Mouse (Mus musculus) neural tube, embryonic 10.5 days (tissue): ENCODE results near the gene Pde6b.

Experiments
- DNase-seq: peaks from one replicate; pipeline ENCODE4 v3.0.0-alpha.2; 2017; ENCODE audit warnings: low spot score; ENCODE audit errors: extremely low spot score

Gene Pde6b

DNA sequence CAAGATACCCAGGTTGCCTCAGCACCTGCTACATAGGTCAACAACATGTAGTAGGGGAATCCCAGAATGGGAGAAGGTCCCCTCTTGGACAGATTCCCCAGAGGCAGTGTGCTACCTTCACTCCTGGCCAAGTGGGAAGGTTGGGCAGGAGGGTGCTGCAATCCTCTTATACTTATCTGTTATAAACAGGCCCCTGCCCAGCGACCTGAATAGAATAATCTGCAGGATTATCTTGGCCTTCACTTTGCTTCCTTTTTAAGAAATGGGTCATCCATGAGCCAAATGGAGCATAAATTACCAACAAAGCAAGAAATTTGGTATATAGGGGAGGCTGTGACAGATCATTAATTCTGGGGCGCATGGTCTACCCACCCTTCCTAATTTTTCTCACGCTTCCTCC, 1.6 kb downstream of the Pde6b start:
- DNase-seq, result no peak

DNA sequence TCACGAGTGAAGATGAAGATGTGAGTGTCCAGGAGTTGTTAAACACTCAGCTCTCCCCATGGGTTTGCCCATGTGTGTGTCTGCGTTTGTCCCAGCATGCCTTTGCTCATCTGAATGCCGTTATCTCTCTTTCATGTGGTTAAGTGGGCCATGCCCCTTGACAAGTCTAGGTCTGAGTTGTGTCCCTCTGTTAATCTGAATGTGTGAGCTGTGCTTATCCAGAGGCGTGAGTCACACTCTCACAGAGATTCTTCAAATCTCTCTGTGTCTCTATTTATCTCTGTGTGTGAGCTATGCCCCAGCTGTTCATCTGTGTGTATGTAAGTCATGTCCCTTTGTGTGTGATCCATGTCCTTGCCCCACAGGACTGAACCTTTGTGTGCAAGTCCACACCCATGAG, 15.3 kb downstream of the Pde6b start:
- DNase-seq, result no peak

DNA sequence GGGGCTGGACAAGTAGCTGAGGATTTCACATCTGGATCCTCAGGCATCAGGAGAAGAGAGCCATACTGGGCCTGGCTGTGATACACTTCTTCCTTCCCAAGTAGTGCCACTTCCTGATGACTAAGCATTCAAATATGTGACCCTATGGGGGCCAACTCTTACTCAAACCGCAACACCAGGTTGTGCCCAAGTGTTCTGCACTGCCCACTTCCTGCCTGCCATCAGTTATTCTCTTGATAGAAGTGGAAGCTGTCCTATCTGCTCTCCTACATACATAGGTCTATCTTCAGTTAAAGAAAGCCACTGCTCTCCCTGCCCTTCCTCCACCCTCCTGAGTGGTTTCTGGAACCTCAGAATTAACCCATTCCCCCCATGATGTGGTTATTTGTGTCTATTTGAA, 17.3 kb downstream of the Pde6b start:
- DNase-seq, result no peak

DNA sequence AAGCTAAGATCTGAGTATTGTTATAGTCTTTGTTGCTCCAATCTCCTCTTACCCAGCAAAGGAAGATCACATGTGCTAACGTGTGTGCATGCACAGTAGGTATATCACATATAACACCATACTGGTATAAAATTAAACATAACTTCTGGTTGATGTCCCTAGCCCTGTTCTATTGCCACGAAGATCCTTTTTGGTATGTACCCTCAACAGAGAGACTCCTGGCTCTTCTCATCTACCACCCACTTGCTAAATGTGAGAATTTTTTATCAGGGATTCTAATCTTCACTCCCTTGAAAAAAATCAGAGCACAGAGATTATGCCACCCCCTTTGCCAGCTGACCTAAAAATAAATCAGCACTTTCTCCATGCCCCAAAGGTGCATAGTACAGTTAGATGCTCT, 18.8 kb downstream of the Pde6b start:
- DNase-seq, result no peak

DNA sequence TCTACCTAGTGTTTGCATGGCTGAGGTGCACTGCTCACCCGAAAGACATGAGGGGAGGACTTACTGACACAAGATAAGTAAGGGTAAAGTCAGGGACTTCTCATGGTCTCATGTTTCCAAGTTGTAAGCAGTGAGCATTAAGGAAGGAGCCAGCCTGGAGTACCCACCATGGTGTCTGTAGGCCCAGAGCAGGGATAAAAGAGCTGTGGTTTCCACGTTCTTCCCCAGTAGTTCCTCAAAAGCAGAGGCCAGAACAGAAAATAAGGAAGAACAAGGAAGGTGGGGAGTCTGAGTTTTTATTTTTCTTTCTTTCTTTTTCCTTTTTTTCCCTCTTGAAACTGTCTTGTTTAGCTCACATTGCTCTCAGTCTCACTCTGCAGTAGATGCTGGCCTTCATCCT, 26.5 kb downstream of the Pde6b start:
- DNase-seq, result no peak

DNA sequence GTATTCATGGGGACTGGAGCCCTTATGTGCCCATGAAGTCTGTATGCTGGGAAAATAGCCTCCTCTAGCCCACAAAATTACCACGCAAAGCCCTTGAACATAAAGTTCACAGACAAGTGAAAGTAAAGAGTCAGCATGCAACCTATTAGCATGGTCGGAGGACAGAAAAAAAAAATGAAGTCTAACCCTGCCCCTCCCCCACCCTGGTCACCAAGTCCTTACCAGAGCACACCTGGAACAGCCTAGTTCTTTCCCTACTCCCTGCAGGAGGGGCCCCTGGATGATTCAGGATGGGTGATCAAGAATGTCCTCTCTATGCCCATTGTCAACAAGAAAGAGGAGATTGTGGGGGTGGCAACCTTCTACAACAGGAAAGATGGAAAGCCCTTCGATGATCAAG, 34.5 kb downstream of the Pde6b start:
- no peak for DNase-seq

DNA sequence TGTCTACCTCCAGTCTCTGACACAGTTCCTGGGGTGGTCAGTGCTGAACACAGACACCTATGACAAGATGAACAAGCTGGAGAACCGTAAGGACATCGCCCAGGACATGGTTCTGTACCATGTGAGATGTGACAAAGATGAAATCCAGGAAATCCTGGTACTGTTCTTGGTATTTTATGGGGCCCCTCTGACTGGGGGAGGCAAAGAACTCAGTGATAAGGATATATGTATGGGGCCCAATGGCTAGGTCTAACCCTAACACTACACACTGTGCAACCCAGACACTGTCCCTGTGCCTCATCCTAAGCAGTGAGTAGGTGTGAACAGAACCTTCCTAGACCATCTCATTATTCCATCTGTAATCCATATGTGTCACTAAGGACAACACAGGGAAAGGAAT, 35.2 kb downstream of the Pde6b start:
- DNase-seq, result no peak

DNA sequence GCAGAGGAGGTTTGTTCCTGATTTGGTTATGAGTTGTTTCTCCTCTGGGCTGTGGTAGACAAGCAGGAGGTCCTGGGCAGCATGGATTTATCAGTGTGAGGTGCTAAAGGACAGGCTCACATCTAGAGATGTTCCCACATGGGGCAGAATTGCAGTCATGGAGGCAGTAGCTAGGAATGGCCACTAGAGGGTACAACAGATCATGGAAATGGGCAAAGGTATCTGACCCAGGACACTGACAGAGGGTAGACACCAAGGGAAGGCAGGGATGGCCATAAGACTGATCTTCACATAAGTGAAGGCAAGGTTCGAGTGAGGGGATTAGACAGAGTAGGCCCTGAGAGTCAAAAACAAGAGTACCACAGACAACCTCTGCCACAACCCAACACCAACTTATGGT, 39.0 kb downstream of the Pde6b start:
- peak; percentile 34 for DNase-seq

DNA sequence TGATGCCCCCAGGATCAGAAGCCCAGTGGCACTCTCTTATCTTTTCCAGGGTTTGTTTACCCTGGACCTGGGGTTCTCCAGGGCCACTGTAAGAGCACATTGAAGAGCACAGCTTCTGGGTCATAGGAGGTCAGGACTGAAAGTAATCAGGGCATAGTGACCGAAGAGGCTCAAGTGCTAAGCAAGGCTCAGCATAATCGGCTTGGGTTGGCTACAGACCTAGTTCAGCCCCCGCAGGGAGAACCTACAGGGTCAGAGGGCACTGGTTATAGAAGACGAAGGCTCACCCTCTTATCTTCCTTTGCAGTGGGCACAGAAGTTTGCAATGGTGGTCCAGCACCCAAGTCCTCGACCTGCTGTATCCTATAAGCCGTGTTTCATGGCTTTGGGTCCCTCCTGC, 43.0 kb downstream of the Pde6b start:
- DNase-seq, result no peak

DNA sequence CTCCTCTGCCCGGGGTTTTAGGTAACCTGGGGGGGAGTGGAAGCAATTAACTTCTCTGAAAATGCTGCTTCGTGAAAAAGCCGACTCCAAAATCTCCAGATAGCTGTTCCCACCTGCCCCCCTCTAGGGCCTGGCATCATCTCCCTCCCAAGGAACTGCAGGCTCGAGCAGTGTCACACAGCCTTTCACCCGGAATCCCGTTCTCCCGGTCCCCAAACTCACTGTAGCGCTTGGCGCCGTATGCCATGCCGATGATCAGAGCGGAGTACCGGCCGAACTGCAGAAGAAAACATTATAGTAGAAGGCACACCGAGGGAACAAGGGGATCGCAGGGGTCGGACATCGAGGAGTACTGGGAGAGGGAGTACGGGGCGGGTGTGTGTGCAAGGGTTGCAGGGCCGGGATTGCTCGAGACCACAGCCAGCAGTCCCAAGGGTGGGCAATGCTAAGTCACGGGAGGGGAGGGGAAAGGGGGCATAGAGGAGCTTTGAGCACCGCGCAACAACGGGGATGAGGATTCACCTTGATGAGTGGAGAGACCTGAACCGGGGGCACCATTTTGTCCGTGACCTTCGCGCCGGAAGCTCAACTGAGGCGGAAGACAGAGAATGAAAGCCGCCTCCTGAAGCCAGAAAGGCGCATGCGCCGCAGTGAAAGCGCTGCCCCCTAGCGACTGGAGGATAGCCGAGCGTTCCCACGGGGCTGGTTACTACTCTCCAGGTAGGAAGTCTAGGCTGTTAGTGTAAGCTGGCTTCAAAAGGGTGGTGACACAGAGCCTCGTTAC, 45.8 kb downstream of the Pde6b start, which contains the start of gene Atp5k:
Gene Atp5k (minus strand): TSS at position 645 of the 784 bp plus-strand sequence.
- DNase-seq, result peak; percentile 88

DNA sequence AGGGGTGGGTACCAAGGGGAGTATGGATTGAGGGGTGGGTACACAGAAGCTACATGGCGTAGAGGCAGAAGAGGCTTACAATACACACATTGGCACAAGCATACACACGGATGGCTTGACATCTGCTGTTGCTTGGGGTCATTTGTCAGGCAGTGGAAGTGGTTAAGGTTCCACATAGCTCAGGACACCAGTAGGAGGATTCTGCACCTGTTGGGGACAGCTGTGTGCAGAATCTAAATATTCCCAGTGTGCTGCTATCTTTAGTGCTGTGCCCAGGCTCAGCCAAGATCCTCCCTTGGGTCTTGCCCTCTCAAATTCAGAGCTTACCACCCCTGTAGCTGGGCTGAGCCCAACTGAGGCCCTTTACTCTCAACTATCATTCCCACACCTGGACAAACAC, 47.9 kb downstream of the Pde6b start:
- DNase-seq, result no peak

DNA sequence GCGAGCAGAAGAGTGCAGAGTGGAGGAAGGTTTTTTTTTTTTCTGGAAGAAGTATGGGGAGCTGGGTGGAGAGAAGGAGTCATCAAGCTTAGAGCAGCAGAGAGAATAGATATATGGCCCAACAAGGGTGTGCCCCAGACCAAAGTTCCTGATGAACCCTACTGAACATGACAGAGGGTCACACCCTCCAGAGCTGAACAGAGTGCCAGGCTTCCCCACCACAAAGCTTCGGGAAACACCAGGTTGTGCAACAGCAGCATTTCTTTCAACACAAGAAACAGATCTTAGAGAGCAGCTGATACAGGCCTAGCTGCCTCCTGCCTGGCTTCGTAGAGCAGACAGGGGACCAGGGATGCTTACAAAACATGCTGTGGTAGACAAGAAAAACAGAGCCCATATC, 58.8 kb downstream of the Pde6b start:
- no peak for DNase-seq

DNA sequence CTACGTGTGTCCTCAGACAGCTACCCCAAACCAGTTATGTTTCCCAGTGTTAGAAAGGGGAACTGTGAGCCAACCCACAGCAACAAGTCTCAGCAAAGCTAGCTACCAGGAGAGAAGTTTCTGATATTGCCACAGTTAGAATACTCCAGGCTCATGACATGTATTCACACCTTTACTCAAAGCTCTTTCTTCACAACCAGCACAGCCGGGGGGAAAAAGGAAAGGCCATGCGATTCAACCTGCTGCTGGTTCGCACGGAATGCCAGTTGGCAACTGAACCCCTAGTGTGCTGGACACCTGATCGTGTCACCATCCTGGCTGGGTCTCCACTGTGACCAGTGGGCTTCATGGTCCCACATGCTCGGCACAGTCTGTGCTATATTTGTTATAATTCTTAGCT, 59.7 kb downstream of the Pde6b start:
- no peak for DNase-seq

DNA sequence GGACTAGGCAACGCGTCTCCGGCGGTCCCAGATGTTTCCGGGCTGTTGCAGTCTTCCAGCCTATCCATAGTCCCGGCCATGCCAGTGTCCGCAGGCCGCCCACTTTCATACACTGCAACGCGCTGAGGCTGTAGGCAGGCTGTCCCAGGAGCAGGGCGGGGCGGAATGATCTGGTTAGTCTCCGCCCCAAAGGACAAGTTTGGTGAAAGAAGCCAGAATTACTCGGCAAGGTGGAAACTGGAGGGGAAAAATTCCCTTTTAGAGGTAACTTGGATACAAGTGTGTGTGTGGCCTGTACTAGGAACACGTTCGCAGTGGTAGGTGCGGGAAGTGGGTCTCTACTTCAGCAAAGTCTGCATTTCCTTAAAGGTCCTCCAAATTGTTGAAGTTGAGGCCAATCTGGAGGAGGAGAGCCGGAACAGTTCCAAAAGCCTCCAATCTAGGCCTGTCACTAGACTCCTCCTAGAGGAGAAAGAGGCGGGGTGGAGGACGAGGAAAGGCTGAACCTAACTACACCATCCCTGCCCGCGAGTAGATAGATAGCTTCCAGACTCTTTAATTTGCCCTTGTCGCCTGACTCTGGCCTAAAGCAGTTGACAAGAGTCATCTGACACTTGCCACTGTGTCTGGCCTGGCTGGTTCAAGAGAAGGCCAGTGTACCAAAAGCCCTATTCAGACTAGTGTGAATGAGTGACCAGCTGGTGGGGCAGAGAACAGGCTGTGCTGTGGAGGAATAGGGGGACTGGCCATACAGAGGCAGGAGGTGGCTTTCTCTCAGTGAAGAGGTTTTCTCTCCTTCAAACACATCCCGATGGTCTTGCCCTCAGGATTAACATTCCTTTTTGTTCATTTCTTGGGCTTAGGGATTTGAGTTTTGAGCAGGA, 60.8 kb downstream of the Pde6b start, which contains the start of gene Mfsd7a:
Gene Mfsd7a (minus strand): TSS at position 107 of the 884 bp plus-strand sequence.
- peak; percentile 59 for DNase-seq

DNA sequence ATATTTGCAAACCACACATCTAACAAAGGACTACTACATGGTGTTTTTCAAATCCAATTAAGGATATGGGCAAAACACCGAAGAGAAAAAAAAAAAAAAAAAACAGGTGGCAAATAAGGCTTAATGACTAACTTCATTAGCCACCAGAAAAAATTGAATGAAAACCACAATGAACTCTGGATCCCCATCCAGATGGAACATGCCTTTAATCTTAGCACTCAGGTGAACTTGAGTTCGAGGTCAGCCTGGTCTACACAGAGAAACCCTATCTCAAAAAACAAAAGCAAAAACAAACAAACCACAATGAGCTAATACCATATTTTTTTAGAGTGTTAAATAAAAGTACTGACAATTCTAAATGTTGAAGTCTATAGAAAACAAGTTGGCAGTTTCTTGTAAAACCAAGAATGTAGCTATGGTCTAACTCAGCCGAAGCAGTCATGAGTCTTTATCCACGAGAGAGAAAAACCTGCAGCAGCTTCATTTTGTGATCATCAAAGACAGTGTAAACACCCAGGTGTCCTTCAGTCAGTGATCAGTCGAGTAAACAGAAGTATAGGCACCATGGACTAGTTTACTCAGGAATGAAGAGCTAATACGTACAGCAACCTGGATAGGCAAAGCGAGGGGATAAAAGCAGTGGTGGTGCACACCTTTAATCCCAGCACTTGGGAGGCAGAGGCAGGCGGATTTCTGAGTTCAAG, 62.8 kb downstream of the Pde6b start:
- no peak for DNase-seq

DNA sequence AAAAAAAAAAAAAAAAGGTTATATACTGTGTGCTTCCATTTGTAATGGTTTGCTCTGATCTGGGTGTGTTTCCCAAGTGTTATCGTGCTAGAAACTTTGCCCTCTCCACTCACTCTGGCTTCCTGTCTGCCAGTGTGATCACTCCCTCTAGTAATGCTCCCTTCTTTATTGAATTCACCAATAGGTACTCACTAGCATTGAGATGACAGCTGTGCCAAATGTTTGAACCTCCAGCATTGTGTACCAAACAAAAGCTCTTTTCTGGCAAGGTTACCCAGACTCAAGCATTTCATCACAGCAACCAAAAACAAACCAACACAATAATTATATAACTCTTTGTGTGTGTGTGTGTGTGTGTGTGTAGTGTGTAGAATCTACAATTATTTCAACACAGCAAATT, 63.4 kb downstream of the Pde6b start:
- no peak for DNase-seq

DNA sequence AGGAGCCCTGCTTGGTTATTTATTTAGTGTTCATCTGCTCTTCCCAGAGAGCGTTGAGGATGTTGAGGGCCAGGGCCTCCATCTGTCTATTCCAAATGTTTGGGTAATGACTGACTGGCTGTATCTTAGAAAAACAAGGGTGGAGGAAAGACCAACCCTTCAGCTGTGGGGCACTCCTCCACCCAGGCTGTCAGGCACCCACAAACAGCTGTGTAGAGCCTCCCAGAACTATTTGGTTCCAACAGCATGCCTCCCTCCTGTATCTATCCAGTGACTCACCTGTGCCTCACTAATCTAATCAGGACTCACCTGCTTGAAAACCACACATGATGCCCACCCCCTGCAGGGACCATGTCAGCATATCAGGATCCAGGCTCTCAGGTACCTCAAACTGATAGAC, 64.2 kb downstream of the Pde6b start:
- DNase-seq, result no peak

DNA sequence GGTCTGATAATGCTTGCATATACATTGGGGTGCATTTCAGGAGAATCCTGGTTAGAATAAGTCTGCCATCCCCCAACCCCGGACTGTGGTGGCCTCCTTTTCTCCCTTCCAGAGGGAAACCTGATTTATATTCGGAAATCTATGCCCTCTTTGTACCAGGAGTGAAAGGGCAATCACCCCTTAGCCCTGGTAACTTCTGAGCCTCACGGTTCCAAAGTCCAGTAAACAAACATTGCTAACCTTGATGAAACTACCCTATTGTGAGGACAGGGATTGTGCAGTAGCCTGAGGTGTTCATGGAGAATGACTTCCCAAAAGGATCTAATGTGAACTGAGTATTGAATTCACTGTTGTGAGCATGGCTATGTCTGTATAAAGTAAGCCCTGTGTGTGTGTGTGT, 65.9 kb downstream of the Pde6b start:
- DNase-seq, result no peak

DNA sequence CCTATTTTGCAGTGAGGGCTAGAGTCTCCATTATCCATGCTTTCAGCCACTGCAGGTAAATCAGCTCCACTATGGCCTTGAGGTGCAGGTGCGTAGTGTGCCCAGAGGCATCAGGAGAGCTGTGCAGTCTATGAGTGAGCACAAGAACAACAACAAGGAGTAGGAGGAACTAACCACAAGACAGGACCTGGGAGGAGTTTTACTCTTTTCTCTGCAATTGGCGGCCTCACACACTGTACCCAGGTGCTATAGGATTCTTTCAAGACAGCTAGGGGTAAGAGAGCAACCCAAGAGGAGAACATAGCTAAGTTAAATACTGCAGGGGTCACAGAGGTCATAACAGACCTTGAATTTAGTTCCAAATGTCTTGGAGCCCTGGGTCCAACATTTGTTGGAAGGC, 70.5 kb downstream of the Pde6b start:
- no peak for DNase-seq

DNA sequence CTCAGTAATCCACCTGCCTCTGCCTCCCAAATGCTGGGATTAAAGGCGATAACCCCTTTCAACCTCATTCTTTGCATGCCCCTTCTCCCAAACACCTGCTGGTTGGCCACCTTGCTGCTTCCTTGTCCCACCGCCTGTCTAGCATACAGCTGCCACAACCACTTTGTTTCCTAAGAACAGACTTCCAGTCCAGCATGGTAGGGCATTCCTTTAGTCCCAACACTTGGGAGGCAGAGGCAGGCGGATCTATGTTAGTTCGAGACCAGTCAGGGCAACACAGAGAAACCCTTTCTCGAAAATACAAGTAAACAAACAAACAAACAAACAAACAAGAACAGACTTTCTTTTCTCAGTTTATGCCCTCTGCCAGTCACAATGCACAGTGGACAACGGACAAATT, 72.3 kb downstream of the Pde6b start:
- no peak for DNase-seq

DNA sequence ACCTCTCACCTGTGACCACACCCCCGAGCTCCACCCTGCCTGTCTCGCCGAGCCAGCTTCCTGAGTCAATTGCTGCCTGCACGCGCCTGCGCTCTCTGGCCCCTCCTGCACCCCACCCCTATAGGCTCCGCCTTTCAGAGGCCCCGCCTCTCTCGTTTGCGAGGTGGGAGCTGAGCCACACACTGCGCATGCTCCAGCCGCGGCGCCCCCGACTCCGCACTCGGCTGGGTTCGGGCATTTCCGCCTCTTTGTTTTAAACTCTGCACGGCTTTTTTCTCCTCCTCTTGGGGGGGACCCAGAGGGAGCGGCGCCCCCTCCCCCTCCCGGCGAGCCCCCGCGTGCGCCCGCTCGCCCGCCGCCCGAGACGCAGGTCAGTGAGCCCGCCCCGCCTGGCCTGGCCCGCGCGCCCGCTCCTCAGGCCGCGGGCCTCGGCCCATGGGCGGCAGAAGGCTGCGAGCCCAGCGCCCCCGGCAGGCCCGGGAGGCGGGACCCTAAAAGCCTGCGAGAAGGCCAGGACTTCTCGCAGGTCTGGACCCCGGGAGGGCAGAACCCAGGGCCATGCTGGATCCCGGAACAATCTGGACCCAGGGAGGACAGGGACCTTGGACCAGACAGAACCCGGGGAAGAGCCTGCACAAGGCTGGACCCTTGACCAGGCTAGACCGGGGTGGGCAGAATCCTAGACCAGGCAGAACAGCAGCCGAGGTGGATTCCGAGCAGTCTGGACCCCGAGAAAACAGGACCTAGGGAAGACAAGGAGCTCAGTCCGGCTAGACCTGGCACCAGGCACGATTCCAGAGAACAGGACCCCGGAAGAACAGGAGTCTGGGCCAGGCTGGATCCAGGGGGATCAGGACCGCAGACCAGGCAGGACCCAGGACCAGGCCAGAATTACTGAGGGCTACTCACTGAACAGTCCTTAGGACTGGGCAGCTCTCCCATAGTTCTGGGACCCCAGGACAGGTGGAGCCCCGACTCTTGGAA, 73.2 kb downstream of the Pde6b start, which contains the start of gene Pcgf3:
Gene Pcgf3 (plus strand): TSS at position 151 of the 984 bp plus-strand sequence.
- peak; percentile 96 for DNase-seq
